Mouse (Mus musculus) heart, embryonic 14.5 days (tissue): Measurements from ENCODE around the gene Gm49721. TPM values are rescaled to one million over a fixed set of nuclear protein-coding genes. Genes with fewer than 3 reads are reported as not detected.
"Not testable (repeated sequence)": the region's sequence is repeated elsewhere in the genome, so short reads cannot be mapped to it uniquely, and the experiment has no call there.

ENCODE experiments used
- ATAC-seq: fragments of 200-750 bp; cut with Nextera tagmentation; 2 replicates; pipeline ENCODE4 v1.8.0; 2017; ENCODE audit warnings: low read depth, moderate TSS enrichment; ENCODE audit not compliant: insufficient number of reproducible peaks, insufficient read depth, low FRiP score
- H3K27ac ChIP-seq, 2 experiments: fragments of 200-500 bp in 1 of 2; fragments of 300-500 bp in 1 of 2; sonication (generic) in 1 of 2; replicated peaks in 1 of 2; 2 replicates each; pipeline ENCODE4 v1.5.1; 2012 to 2014; ENCODE audit warnings: low read depth in 2 of 2, low read length in 2 of 2, control low read depth in 1 of 2, mild to moderate bottlenecking in 1 of 2, mixed read lengths in 1 of 2; ENCODE audit not compliant: control insufficient read depth in 1 of 2, insufficient read depth in 1 of 2
- H3K27me3 ChIP-seq: fragments of 300-500 bp; sonication (generic); 2 replicates; pipeline ENCODE4 v1.6.1; 2014; ENCODE audit warnings: mild to moderate bottlenecking, low read length, control low read depth; ENCODE audit not compliant: control insufficient read depth, insufficient read depth
- H3K36me3 ChIP-seq: fragments of 300-500 bp; sonication (generic); 2 replicates; pipeline ENCODE4 v1.6.1; 2014; ENCODE audit warnings: mild to moderate bottlenecking, control low read depth, low read length, mixed read lengths; ENCODE audit not compliant: control insufficient read depth, insufficient read depth
- H3K4me1 ChIP-seq, 2 experiments: fragments of 200-500 bp in 1 of 2; fragments of 300-500 bp in 1 of 2; sonication (generic) in 1 of 2; 2 replicates each; pipeline ENCODE4 v1.6.1; 2012 to 2014; ENCODE audit warnings: low read length in 2 of 2, control low read depth in 1 of 2, mixed read lengths in 1 of 2; ENCODE audit not compliant: control insufficient read depth in 2 of 2, insufficient read depth in 2 of 2
- H3K4me2 ChIP-seq: fragments of 300-500 bp; sonication (generic); 2 replicates; pipeline ENCODE4 v1.6.1; 2014; ENCODE audit warnings: mild to moderate bottlenecking, low read length
- H3K4me3 ChIP-seq, 2 experiments: fragments of 200-500 bp in 1 of 2; fragments of 300-500 bp in 1 of 2; sonication (generic) in 1 of 2; 2 replicates each; pipeline ENCODE4 v1.5.1; 2012 to 2014; ENCODE audit warnings: low read length in 2 of 2, mild to moderate bottlenecking in 2 of 2, control low read depth in 1 of 2, low read depth in 1 of 2, moderate library complexity in 1 of 2; ENCODE audit not compliant: control insufficient read depth in 1 of 2, insufficient read depth in 1 of 2
- H3K9ac ChIP-seq: fragments of 300-500 bp; sonication (generic); 2 replicates; pipeline ENCODE4 v1.6.1; 2014; ENCODE audit warnings: mild to moderate bottlenecking, low read length
- H3K9me3 ChIP-seq: fragments of 300-500 bp; sonication (generic); 2 replicates; pipeline ENCODE4 v1.6.1; 2016; ENCODE audit warnings: low read length, control low read depth; ENCODE audit not compliant: control insufficient read depth
- WGBS: fragments of 180-500 bp; shearing (Covaris S2); extraction: QIAGEN DNeasy Blood & Tissue Kit; methylation state at CpG from one replicate; pipeline ENCODE4 v1.1.7; 2014; 5-methylcytosine and 5-hydroxymethylcytosine counted together
- polyA plus RNA-seq: library from polyadenylated mRNA; unstranded; fragments of >200 nt; fragmentation: Nextera tagmentation; extraction: Ambion mirVana; gene quantifications from 2 replicates; pipeline ENCODE4 v1.2.1, GENCODE M21; 2014

Gene Gm49721
- 0.11 TPM in 1 of 2 replicates, not detected in the other for polyA plus RNA-seq

GRCm38 (mm10) chr17:6978287-6979248 lies at the start of gene Gm49721:
TSS of gene Gm49721 (plus strand) at chr17:6978904.
- H3K27ac ChIP-seq = peak within 1 kb of the TSS in 1 of 2 experiments; percentile 56; a peak in 2 of 4 replicates

GRCm38 (mm10) chr17:6931625-6932024 lies 47.1 kb upstream of the Gm49721 start:
- ATAC-seq, H3K27ac ChIP-seq, H3K27me3 ChIP-seq, H3K4me3 ChIP-seq, H3K4me1 ChIP-seq, H3K4me2 ChIP-seq, H3K9me3 ChIP-seq, H3K36me3 ChIP-seq, H3K9ac ChIP-seq: not testable (repeated sequence)
- WGBS = 96% methylated on average over 6 of the region's 7 CpGs

More at GRCm38 (mm10) chr17:6978287-6979248, at the start of gene Gm49721:
- ATAC-seq = peak; percentile 98
- not testable (repeated sequence) for H3K4me1 ChIP-seq, H3K27me3 ChIP-seq, H3K36me3 ChIP-seq, H3K9me3 ChIP-seq
- H3K4me2 ChIP-seq = peak within 1 kb of the TSS; percentile 57
- peak within 1 kb of the TSS; percentile 78 for H3K9ac ChIP-seq
- H3K4me3 ChIP-seq = peak within 1 kb of the TSS; percentile 52 to 68
- WGBS = under 1% methylated on average over 49 of the region's 68 CpGs

GRCm38 (mm10) chr17:6942560-6942959 lies 36.1 kb upstream of the Gm49721 start:
- WGBS = no CpG with 5 or more reads among the region's 4 CpGs

DNA sequence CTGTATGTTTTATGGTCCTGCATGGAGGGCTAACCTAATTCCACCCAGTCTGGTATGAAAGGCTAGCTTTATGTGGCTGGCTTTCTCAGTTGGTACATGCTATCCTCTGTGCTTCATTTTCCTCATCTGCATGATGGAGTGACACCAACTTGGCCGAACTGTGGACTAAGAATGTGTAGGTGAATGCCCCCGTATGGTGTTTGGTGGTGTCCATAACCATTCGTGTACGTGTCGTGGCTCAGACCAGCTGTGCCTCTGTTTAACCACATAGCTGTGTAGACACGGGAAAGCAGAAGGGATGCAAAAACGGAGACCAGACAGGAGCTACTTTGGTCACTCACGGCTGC lies 31.1 kb upstream of the Gm49721 start:
- H3K4me1 ChIP-seq, H3K9me3 ChIP-seq, H3K36me3 ChIP-seq, H3K27me3 ChIP-seq, H3K27ac ChIP-seq, ATAC-seq: not testable (repeated sequence)
- Histone ChIP-seq H3K9ac (peak overlapping the region; percentile 70; the same call in 1 of the 2 replicates), H3K4me2 (peak overlapping the region; percentile 68), H3K4me3 (peak overlapping the region; percentile 58 to 73)
- no CpG with 5 or more reads among the region's 8 CpGs for WGBS

More at GRCm38 (mm10) chr17:6942560-6942959, 36.1 kb upstream of the Gm49721 start:
- H3K4me2 ChIP-seq, H3K4me3 ChIP-seq, H3K27me3 ChIP-seq, H3K4me1 ChIP-seq, H3K9ac ChIP-seq, H3K36me3 ChIP-seq, H3K27ac ChIP-seq, H3K9me3 ChIP-seq, ATAC-seq: not testable (repeated sequence)

DNA sequence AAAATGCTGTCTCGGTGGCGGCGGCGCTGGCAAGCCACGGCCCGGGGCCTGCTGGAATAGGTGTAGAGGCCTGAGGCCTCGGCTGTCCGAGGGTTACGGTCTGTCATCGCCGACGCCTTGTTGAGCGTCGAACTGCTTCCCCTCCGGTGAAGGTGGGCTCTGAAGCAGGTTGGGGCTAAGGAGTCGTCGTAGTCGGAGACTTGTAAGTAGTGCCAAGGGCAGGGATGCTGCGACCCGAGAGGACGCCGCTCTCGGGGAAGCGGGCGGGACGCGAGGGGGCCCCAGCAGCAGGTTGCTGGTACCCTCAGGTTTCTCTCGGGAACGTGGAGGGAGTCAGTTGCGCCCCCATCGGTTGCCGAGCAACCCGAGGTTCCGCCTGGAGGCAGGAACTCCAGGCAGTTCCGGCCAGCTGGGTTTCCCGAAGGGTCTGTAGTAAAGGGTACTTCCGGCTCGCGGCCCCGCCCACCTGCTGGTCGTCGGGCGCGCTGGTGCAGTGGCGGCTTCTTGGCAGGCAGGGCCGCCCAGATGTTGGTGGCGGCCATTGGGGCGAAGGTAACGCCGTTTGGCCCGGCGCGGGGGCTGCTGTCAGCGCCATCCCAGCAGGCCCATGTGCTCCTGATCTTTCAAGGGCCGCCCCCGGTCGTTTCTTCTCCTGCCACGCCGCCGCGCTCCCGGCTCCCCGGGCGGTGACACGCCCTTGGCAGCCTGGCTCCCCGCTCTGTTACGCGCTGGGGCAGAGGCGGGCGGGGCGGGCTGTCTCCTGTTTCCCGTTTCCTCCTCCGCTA lies 30.5 kb upstream of the Gm49721 start, which contains the start of gene Rsph3b:
TSS of gene Rsph3b (minus strand) at position 699 of the 785 bp plus-strand sequence.
- Histone ChIP-seq H3K4me2 (peak within 1 kb of the TSS; percentile 68), H3K9ac (peak within 1 kb of the TSS; percentile 70), H3K4me3 (peak within 1 kb of the TSS; percentile 58 to 73), H3K27ac (peak within 1 kb of the TSS; percentile 88 to 90)
- not testable (repeated sequence) for H3K36me3 ChIP-seq, H3K4me1 ChIP-seq, H3K9me3 ChIP-seq, H3K27me3 ChIP-seq
- ATAC-seq = peak; percentile 96
- WGBS = under 1% methylated on average over 67 of the region's 73 CpGs

DNA sequence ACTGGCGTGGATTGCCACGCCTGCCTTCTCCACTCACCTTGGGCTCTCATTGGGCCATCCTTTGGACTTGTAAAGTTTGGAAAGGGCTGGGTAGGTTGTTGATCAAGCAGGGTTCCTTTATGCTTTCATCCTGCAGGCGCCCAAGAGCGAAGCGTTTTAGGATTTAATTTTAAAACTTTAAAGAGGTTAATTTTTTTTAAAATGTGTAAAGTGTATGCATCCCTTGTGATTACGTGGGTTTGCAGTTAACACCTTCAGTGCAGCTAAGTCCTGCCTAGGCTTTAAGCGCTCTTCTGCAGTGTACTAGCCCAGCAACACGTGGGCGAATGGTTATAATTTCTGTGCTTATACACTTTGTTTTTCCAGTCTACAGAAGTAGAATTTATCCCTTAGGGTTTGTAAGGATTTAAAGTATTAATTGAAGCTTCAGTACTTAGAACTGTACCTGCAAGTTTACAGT lies 29.9 kb upstream of the Gm49721 start:
- Histone ChIP-seq H3K4me2 (peak overlapping the region; percentile 68), H3K27ac (peak overlapping the region; percentile 88 to 90), H3K4me3 (peak overlapping the region; percentile 58 to 73), H3K9ac (peak overlapping the region; percentile 70)
- not testable (repeated sequence) for H3K27me3 ChIP-seq, H3K36me3 ChIP-seq, H3K9me3 ChIP-seq, H3K4me1 ChIP-seq, ATAC-seq
- 10% methylated on average over 9 of the region's 9 CpGs for WGBS

- 80% methylated on average over 5 of the region's 8 CpGs for WGBS
- H3K9me3 ChIP-seq, H3K4me2 ChIP-seq, H3K4me1 ChIP-seq, H3K27me3 ChIP-seq, H3K36me3 ChIP-seq, H3K4me3 ChIP-seq, ATAC-seq, H3K27ac ChIP-seq, H3K9ac ChIP-seq: not testable (repeated sequence)
These were observed 19.8 kb upstream of the Gm49721 start for GRCm38 (mm10) chr17:6958881-6959280.
